In the genomic region with DNA sequence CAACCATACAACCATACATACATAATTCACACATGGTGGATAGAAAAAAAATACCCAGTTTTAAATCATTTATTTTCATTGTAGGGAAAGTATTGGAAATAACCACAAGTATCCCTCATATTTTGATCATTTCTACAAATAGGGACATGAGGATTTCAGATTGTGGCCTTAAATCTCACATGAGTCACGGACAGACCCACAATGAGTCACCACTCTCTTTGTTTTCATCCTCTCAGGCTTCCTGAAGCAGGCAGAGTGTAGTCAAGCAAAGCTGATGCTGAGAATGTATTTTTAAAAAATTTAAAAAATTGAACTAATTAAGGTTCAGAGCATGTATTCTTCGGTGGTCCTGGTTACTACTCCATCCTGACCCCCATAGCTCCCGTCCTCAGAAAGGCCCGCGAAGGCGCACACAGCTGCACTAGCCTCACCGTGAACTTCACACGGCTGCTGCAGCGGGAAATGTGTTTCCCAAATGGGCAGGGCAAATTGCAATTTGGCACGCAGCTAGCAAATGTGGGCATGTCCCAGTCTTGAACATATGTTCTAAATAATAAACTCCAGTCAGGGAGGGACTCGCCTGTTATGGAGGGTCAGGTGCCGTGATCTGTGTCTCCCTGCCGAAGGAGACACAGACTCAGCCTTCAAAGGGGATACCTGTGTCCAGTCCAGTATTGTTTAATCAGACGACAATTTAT, we compare ENCODE assay signal across 12 mouse cellular contexts.
DNase-seq lines count a peak whose midpoint lies in the region; ATAC-seq and TF ChIP-seq lines count a peak whose summit lies in the region.
"Had no signal": no experiment of that assay in that cellular context is flagged by ENCODE, and none has a peak within 500 bp of the region (broad histone marks: within the 10 kb centered on the region; RNA-seq: fewer than 3 reads in every experiment).

No protein-coding gene starts in this region.

- peak; percentile 88 for ATAC-seq in Patski
- ATAC-seq in neural tube, embryonic 13.5 days (ENCODE audit: low read depth): peak; percentile 79
- ATAC-seq: intestine, embryonic 16.5 days had no signal

- H3K4me1 ChIP-seq in neural tube, embryonic 13.5 days (replicated peaks): peaks cover 6% of the 10 kb centered on the region

- H3K9me3 ChIP-seq in neural tube, embryonic 13.5 days: no peaks in the 10 kb centered on the region
- H3K9me3 ChIP-seq: heart, embryonic 10.5 days had no signal

- no peak overlapping the region for H3K4me2 ChIP-seq in neural tube, embryonic 13.5 days

- POLR2A ChIA-PET in Patski (lab: Charles Lee): no interaction called here

- 63% methylated on average over 14 of the region's 14 CpGs for WGBS in neural tube, embryonic 13.5 days

- intact Hi-C loops in left cerebral cortex, postnatal 4 days (cut with DNase I): no loop called here

- in situ Hi-C loops in Patski (cut with MboI; ENCODE audit: low pct_unique_long_range_greater_than_20kb): loop anchor here (5.0 kb wide), 1 partner anchor 61 kb away; no protein-coding TSS in a partner anchor

- CTCF ChIA-PET in Patski (lab: Charles Lee): interaction anchor here (1.0 kb wide), 1 partner anchor 18 kb away, joined by 3 read pairs; no protein-coding TSS in a partner anchor

- H3K27me3 ChIP-seq in Patski: no peaks in the 10 kb centered on the region
- no peaks in the 10 kb centered on the region for H3K27me3 ChIP-seq in neural tube, embryonic 13.5 days

- H3K9ac ChIP-seq in neural tube, embryonic 13.5 days: no peak overlapping the region

- no peak overlapping the region for H3K4me3 ChIP-seq in neural tube, embryonic 13.5 days
- H3K4me3 ChIP-seq: heart, embryonic 10.5 days; left cerebral cortex, adult 2 months had no signal

- TF ChIP-seq CTCF in Patski (IDR thresholded peaks at IDR 0.05): no peak

- peak; percentile 27 for DNase-seq in left cerebral cortex, postnatal 4 days
- DNase-seq in left cerebral cortex, adult 8-10 months (ENCODE audit: low spot score in 2 of 2): no peak
- DNase-seq in Patski (ENCODE audit: low read depth, low spot score): peak; percentile 43
- DNase-seq in fibroblast of lung, adult 2 months (ENCODE audit: low read depth): peak; percentile 54
- no peak for DNase-seq in frontal cortex, postnatal 14 days (ENCODE audit: low spot score in 2 of 2)
- DNase-seq in retina, embryonic 14.5 days (ENCODE audit: low spot score): no peak
- DNase-seq: kidney, postnatal 4 days; thymus, postnatal 4 days had no signal

- H3K27ac ChIP-seq in neural tube, embryonic 13.5 days (replicated peaks): no peak overlapping the region
- H3K27ac ChIP-seq: heart, embryonic 10.5 days; left cerebral cortex, adult 2 months had no signal

- no peaks in the 10 kb centered on the region for H3K36me3 ChIP-seq in neural tube, embryonic 13.5 days

Comparison
In these comparisons a context has a peak if more than half of its experiments do, and no peak if none do; other contexts are left out.
1. DNase-seq: peak in left cerebral cortex, postnatal 4 days (single experiment), Patski (single experiment) and fibroblast of lung, adult 2 months (single experiment); none in left cerebral cortex, adult 8-10 months (0 of 2), frontal cortex, postnatal 14 days (0 of 2) and retina, embryonic 14.5 days (single experiment).